ENCODE assay signal across 12 mouse cellular contexts in the genomic region with DNA sequence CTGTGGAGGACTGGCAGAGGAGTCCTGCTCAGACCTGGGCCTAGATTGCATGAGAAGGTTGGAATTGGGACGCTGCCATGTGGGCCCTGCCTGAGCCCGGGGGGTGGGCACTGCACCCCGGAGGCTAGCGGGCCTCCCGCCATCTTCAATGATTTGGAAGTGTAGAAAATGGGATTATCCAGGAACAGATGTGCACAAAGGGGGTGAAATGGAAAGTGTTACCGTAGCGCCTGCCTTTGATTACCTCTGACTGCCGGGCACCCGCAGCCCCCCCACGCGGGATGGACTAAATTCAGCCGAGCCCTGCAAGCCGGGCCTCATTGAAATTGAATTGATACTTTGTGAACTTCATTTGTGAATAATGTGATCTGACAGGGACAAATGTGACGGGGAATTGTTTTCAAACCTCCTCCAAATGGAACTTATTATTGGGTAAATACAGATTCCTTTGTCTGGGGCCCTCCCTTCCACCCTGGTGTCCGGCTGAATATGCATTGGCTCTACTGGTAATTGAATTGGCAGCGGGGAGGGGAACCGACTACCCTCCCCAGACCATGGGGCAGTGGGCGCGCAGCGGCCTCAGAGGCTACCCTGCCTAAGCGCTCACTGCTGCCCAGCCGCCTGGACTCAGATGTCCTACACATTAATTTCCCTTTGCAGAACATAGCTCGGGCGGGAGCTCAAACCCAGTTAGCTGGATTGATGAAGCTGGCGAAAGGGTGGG.
DNase-seq lines count a peak whose midpoint lies in the region; ATAC-seq and TF ChIP-seq lines count a peak whose summit lies in the region.
"Had no signal": no experiment of that assay in that cellular context is flagged by ENCODE, and none has a peak within 500 bp of the region (broad histone marks: within the 10 kb centered on the region; RNA-seq: fewer than 3 reads in every experiment).

No protein-coding gene starts in this region.

- H3K27me3 ChIP-seq in ES-Bruce4 (ENCODE audit: control insufficient read depth, insufficient read depth, low read length, poor library complexity, severe bottlenecking): no peaks in the 10 kb centered on the region
- H3K27me3 ChIP-seq in embryonic facial prominence, embryonic 10.5 days (replicated peaks; ENCODE audit: low read depth, poor library complexity, severe bottlenecking): peaks cover 70% of the 10 kb centered on the region
- H3K27me3 ChIP-seq in hindbrain, embryonic 10.5 days (ENCODE audit: insufficient read depth, poor library complexity, severe bottlenecking): peaks cover 28% of the 10 kb centered on the region; the same call in 1 of the 2 replicates
- H3K27me3 ChIP-seq in midbrain, embryonic 11.5 days (ENCODE audit: control insufficient read depth, insufficient read depth, low read length): no peaks in the 10 kb centered on the region
- peaks cover 49% of the 10 kb centered on the region for H3K27me3 ChIP-seq in kidney, embryonic 16.5 days (ENCODE audit: insufficient read depth, low read length)
- peaks cover 95% of the 10 kb centered on the region for H3K27me3 ChIP-seq in kidney, embryonic 15.5 days

- H3K36me3 ChIP-seq in ES-Bruce4 (ENCODE audit: control insufficient read depth, insufficient read depth, low read length, poor library complexity, severe bottlenecking): no peaks in the 10 kb centered on the region
- H3K36me3 ChIP-seq in embryonic facial prominence, embryonic 10.5 days (replicated peaks): no peaks in the 10 kb centered on the region
- no peaks in the 10 kb centered on the region for H3K36me3 ChIP-seq in hindbrain, embryonic 10.5 days
- H3K36me3 ChIP-seq in midbrain, embryonic 11.5 days (ENCODE audit: control insufficient read depth, insufficient read depth, low read length): no peaks in the 10 kb centered on the region
- no peaks in the 10 kb centered on the region for H3K36me3 ChIP-seq in kidney, embryonic 16.5 days (ENCODE audit: insufficient read depth, low read length)
- H3K36me3 ChIP-seq in kidney, embryonic 15.5 days: no peaks in the 10 kb centered on the region

- TF ChIP-seq CTCF in ES-Bruce4 (IDR thresholded peaks at IDR 0.05; ENCODE audit: low read depth, low read length): no peak

- TF ChIP-seq POLR2A in ES-Bruce4 (IDR thresholded peaks at IDR 0.05; ENCODE audit: insufficient read depth, low read length): no peak

- no peaks in the 10 kb centered on the region for H3K4me1 ChIP-seq in ES-Bruce4 (ENCODE audit: control insufficient read depth, insufficient read depth, low read length)
- peaks cover 29% of the 10 kb centered on the region for H3K4me1 ChIP-seq in embryonic facial prominence, embryonic 10.5 days
- H3K4me1 ChIP-seq in hindbrain, embryonic 10.5 days (replicated peaks): peaks cover 36% of the 10 kb centered on the region
- peaks cover 23% of the 10 kb centered on the region for H3K4me1 ChIP-seq in midbrain, embryonic 11.5 days (ENCODE audit: control insufficient read depth, insufficient read depth, low read length)
- peaks cover 6% of the 10 kb centered on the region for H3K4me1 ChIP-seq in kidney, embryonic 16.5 days (ENCODE audit: insufficient read depth, low read length)
- peaks cover 4% of the 10 kb centered on the region for H3K4me1 ChIP-seq in kidney, embryonic 15.5 days

- 32% methylated on average over 25 of the region's 25 CpGs for WGBS in embryonic facial prominence, embryonic 10.5 days
- WGBS in hindbrain, embryonic 10.5 days: 40% methylated on average over 25 of the region's 25 CpGs
- WGBS in midbrain, embryonic 11.5 days: 28% methylated on average over 25 of the region's 25 CpGs
- WGBS in kidney, embryonic 16.5 days: 67% methylated on average over 25 of the region's 25 CpGs
- WGBS in kidney, embryonic 15.5 days: 74% methylated on average over 25 of the region's 25 CpGs

- H3K9ac ChIP-seq in ES-Bruce4 (ENCODE audit: low read depth, poor library complexity, severe bottlenecking): peak overlapping the region; percentile 32
- peak overlapping the region; percentile 51 for H3K9ac ChIP-seq in midbrain, embryonic 11.5 days (ENCODE audit: low read length)
- no peak overlapping the region for H3K9ac ChIP-seq in kidney, embryonic 16.5 days (replicated peaks; ENCODE audit: low read length)
- H3K9ac ChIP-seq in kidney, embryonic 15.5 days: no peak overlapping the region
- H3K9ac ChIP-seq: lung, embryonic 14.5 days had no signal

- H3K27ac ChIP-seq in ES-Bruce4 (ENCODE audit: insufficient read depth, low read length): no peak overlapping the region
- H3K27ac ChIP-seq in embryonic facial prominence, embryonic 10.5 days (replicated peaks): peak overlapping the region; percentile 55
- peak overlapping the region; percentile 88 for H3K27ac ChIP-seq in hindbrain, embryonic 10.5 days
- peak overlapping the region; percentile 72 for H3K27ac ChIP-seq in midbrain, embryonic 11.5 days (ENCODE audit: low read depth, low read length)
- no peak overlapping the region for H3K27ac ChIP-seq in kidney, embryonic 16.5 days (ENCODE audit: low read length)
- H3K27ac ChIP-seq in kidney, embryonic 15.5 days: no peak overlapping the region
- H3K27ac ChIP-seq: left cerebral cortex, adult 2 months had no signal

- peak; percentile 63 for DNase-seq in embryonic facial prominence, embryonic 10.5 days (ENCODE audit: low spot score)
- DNase-seq in hindbrain, embryonic 10.5 days (ENCODE audit: low spot score): peak; percentile 52
- DNase-seq in midbrain, embryonic 11.5 days (ENCODE audit: low spot score, missing footprints): peak; percentile 94
- no peak for DNase-seq in spleen, adult 18-20 months
- no peak for DNase-seq in heart, postnatal 4 days
- DNase-seq: kidney, postnatal 25 days; lung, embryonic 14.5 days; right cerebral cortex, postnatal 25 days had no signal

- TF ChIP-seq EP300 in ES-Bruce4 (IDR thresholded peaks at IDR 0.05; ENCODE audit: insufficient read depth, low read depth, low read length): no peak

- H3K4me2 ChIP-seq in midbrain, embryonic 11.5 days: peak overlapping the region; percentile 39
- H3K4me2 ChIP-seq in kidney, embryonic 16.5 days (replicated peaks; ENCODE audit: low read depth, low read length): no peak overlapping the region
- no peak overlapping the region for H3K4me2 ChIP-seq in kidney, embryonic 15.5 days
- H3K4me2 ChIP-seq: lung, embryonic 14.5 days had no signal

- H3K4me3 ChIP-seq in ES-Bruce4 (ENCODE audit: low read depth, low read length): peak overlapping the region; percentile 63
- peak overlapping the region; percentile 28 for H3K4me3 ChIP-seq in embryonic facial prominence, embryonic 10.5 days
- H3K4me3 ChIP-seq in hindbrain, embryonic 10.5 days: peak overlapping the region; percentile 36
- H3K4me3 ChIP-seq in midbrain, embryonic 11.5 days (ENCODE audit: low read depth, low read length): no peak overlapping the region
- no peak overlapping the region for H3K4me3 ChIP-seq in kidney, embryonic 16.5 days (ENCODE audit: low read length)
- no peak overlapping the region for H3K4me3 ChIP-seq in kidney, embryonic 15.5 days (replicated peaks)
- H3K4me3 ChIP-seq: left cerebral cortex, adult 2 months had no signal

- ATAC-seq in midbrain, embryonic 11.5 days (ENCODE audit: low FRiP score): peak; percentile 79
- ATAC-seq in kidney, embryonic 16.5 days (ENCODE audit: low FRiP score, low TSS enrichment): no peak
- ATAC-seq in kidney, embryonic 15.5 days (replicated peaks; ENCODE audit: low FRiP score): no peak

- H3K9me3 ChIP-seq in ES-Bruce4 (replicated peaks; ENCODE audit: control insufficient read depth, insufficient read depth, low read length, poor library complexity, severe bottlenecking): no peaks in the 10 kb centered on the region
- H3K9me3 ChIP-seq in embryonic facial prominence, embryonic 10.5 days: no peaks in the 10 kb centered on the region
- no peaks in the 10 kb centered on the region for H3K9me3 ChIP-seq in hindbrain, embryonic 10.5 days
- no peaks in the 10 kb centered on the region for H3K9me3 ChIP-seq in midbrain, embryonic 11.5 days (ENCODE audit: control insufficient read depth, low read length)
- H3K9me3 ChIP-seq in kidney, embryonic 16.5 days (ENCODE audit: low read length): no peaks in the 10 kb centered on the region
- H3K9me3 ChIP-seq in kidney, embryonic 15.5 days (replicated peaks): no peaks in the 10 kb centered on the region

Comparison
In these comparisons a context has a peak if more than half of its experiments do, and no peak if none do; other contexts are left out.
1. H3K27ac ChIP-seq: peak in embryonic facial prominence, embryonic 10.5 days (single experiment), hindbrain, embryonic 10.5 days (single experiment) and midbrain, embryonic 11.5 days (single experiment); none in ES-Bruce4 (single experiment), kidney, embryonic 16.5 days (single experiment) and kidney, embryonic 15.5 days (single experiment).
2. H3K4me3 ChIP-seq: peak in ES-Bruce4 (single experiment), embryonic facial prominence, embryonic 10.5 days (single experiment) and hindbrain, embryonic 10.5 days (single experiment); none in midbrain, embryonic 11.5 days (single experiment), kidney, embryonic 16.5 days (single experiment) and kidney, embryonic 15.5 days (single experiment).
3. H3K9ac ChIP-seq: peak in ES-Bruce4 (single experiment) and midbrain, embryonic 11.5 days (single experiment); none in kidney, embryonic 16.5 days (single experiment) and kidney, embryonic 15.5 days (single experiment).
4. DNase-seq: peak in embryonic facial prominence, embryonic 10.5 days (single experiment), hindbrain, embryonic 10.5 days (single experiment) and midbrain, embryonic 11.5 days (single experiment); none in spleen, adult 18-20 months (0 of 2) and heart, postnatal 4 days (single experiment).